Mouse (Mus musculus): ENCODE data around the gene Ap1g2.

GRCm38 (mm10) chr14:55139313-55139712 lies 32.9 kb upstream of the Ap1g2 start:
- TF ChIP-seq CTCF (conservative IDR thresholded peaks at IDR 0.05; ENCODE audit: low read length) (no peak), POU5F1 (IDR thresholded peaks at IDR 0.05; ENCODE audit: borderline replicate concordance, low read length) (no peak)

Measured in E14TG2a.4 (cell line).